Mouse (Mus musculus): ENCODE measurements at regions not wholly inside any gene's neighbourhood (a gene's known extent, or its start where the extent isn't known, plus 50 kb on each side); places are given as distances from the start of the nearest gene placed in this dataset.
A peak's percentile ranks its signal among the peaks of the same experiment; 100 is the strongest.

DNA sequence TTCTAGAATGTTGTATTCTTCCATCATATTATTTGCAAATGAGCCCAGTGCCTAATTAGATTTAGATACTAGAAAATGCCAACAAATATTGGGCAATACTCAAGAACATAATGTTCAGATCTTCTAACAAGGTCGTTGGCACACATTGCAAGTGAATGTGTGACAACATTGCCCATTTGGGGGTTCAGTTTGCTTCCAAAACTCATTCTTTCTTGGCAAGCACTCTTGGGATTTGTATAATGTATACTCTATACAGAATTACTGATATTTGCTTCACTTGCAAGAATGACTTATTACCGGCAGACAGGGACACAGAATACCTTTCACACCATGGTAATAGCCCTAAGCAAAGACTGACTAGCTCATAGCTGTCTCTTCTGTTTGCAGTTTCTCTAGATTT lies 194.8 kb upstream of the Tmem45b start:
- no peaks in the 10 kb centered on the region for H3K9me3 ChIP-seq (ENCODE audit: control insufficient read depth, low read depth, low read length)
- no peak for ATAC-seq (ENCODE audit: insufficient number of reproducible peaks, insufficient read depth, low FRiP score, low read depth)
- H3K36me3 ChIP-seq (ENCODE audit: control insufficient read depth, insufficient read depth, low read length): no peaks in the 10 kb centered on the region
- no peaks in the 10 kb centered on the region for H3K4me1 ChIP-seq (ENCODE audit: control insufficient read depth, insufficient read depth, low read length)
- H3K27me3 ChIP-seq (ENCODE audit: control insufficient read depth, insufficient read depth, low read length): no peaks in the 10 kb centered on the region
- whole genome bisulfite sequencing: 72% methylated on average over 2 of the region's 2 CpGs
- no peak overlapping the region for H3K9ac ChIP-seq (replicated peaks; ENCODE audit: low read depth, low read length)
- H3K4me3 ChIP-seq (ENCODE audit: low read depth, low read length): no peak overlapping the region
- H3K27ac ChIP-seq (ENCODE audit: low read length): no peak overlapping the region
- H3K4me2 ChIP-seq (replicated peaks; ENCODE audit: low read depth, low read length): no peak overlapping the region

DNA sequence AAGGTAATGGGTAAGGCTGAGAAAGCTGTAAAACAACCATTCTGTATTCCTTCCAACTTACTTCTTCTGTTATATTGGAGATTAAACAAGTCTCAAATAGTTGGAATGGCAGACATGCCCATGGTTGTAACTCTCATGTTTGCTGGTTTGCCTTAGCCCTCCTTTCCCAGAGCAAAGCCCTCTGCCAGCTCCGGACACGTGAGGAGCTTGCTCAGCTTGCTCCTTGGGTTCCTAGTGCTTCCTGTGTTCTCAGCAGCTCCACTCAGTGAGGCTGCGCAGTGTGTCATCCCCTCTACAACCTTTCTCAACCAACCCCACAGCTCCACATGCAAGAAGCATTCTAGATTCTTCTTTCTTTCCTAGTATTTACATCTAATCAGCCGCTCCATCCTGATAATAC lies 193.3 kb upstream of the Tmem45b start:
- no peak for ATAC-seq (ENCODE audit: insufficient number of reproducible peaks, insufficient read depth, low FRiP score, low read depth)
- Histone ChIP-seq H3K4me3 (ENCODE audit: low read depth, low read length) (no peak overlapping the region), H3K9ac (replicated peaks; ENCODE audit: low read depth, low read length) (no peak overlapping the region), H3K9me3 (ENCODE audit: control insufficient read depth, low read depth, low read length) (no peaks in the 10 kb centered on the region), H3K27me3 (ENCODE audit: control insufficient read depth, insufficient read depth, low read length) (no peaks in the 10 kb centered on the region), H3K4me2 (replicated peaks; ENCODE audit: low read depth, low read length) (no peak overlapping the region), H3K36me3 (ENCODE audit: control insufficient read depth, insufficient read depth, low read length) (no peaks in the 10 kb centered on the region), H3K27ac (ENCODE audit: low read length) (no peak overlapping the region), H3K4me1 (ENCODE audit: control insufficient read depth, insufficient read depth, low read length) (no peaks in the 10 kb centered on the region)
- 95% methylated on average over 4 of the region's 4 CpGs for WGBS

DNA sequence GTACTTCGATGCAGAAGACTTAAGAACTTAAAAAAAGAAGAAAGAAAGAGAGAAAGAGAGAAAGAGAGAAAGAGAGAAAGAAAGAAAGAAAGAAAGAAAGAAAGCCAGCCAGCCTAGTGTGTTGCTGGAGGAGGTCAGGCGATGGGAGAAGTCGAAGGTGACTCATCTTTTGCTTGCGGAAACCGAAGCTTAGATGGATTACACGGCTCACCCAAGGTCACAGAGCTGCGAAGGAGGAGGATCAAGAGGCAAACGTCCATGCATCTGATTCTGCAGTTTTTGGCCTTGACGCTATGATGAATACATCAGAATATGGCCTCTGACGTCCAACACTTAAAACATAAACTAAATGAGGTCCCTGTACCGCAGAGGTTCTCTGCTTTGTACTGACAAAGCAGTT lies 192.4 kb upstream of the Tmem45b start:
- Histone ChIP-seq H3K36me3 (ENCODE audit: control insufficient read depth, insufficient read depth, low read length) (no peaks in the 10 kb centered on the region), H3K4me3 (ENCODE audit: low read depth, low read length) (no peak overlapping the region), H3K9me3 (ENCODE audit: control insufficient read depth, low read depth, low read length) (no peaks in the 10 kb centered on the region), H3K27ac (ENCODE audit: low read length) (no peak overlapping the region), H3K9ac (replicated peaks; ENCODE audit: low read depth, low read length) (no peak overlapping the region), H3K27me3 (ENCODE audit: control insufficient read depth, insufficient read depth, low read length) (no peaks in the 10 kb centered on the region), H3K4me1 (ENCODE audit: control insufficient read depth, insufficient read depth, low read length) (no peaks in the 10 kb centered on the region), H3K4me2 (replicated peaks; ENCODE audit: low read depth, low read length) (no peak overlapping the region)
- WGBS: 39% methylated on average over 11 of the region's 11 CpGs
- ATAC-seq (ENCODE audit: insufficient number of reproducible peaks, insufficient read depth, low FRiP score, low read depth): no peak

DNA sequence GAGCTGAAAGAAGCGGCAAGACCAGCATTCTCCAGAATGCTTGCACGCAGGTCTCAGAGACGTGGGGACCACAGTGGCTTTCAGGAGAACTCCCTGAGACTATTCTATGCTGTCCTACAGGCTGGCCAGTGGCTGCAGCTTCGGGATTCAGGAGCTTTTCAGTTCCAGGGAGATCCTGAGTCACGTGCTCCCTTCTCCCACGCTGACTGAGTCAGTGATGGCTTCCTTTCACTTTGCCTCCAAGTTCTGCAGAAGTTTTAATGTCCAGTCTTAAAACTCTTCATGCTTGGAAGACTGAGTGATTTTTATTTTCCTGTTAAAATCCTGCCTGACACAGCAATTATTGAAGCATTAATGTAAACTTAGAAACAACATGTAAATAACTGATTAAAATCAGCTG lies 190.5 kb upstream of the Tmem45b start:
- ATAC-seq (ENCODE audit: insufficient number of reproducible peaks, insufficient read depth, low FRiP score, low read depth): no peak
- Histone ChIP-seq H3K9me3 (ENCODE audit: control insufficient read depth, low read depth, low read length) (no peaks in the 10 kb centered on the region), H3K4me3 (ENCODE audit: low read depth, low read length) (no peak overlapping the region), H3K27me3 (ENCODE audit: control insufficient read depth, insufficient read depth, low read length) (no peaks in the 10 kb centered on the region), H3K27ac (ENCODE audit: low read length) (no peak overlapping the region), H3K36me3 (ENCODE audit: control insufficient read depth, insufficient read depth, low read length) (no peaks in the 10 kb centered on the region), H3K9ac (replicated peaks; ENCODE audit: low read depth, low read length) (no peak overlapping the region), H3K4me1 (ENCODE audit: control insufficient read depth, insufficient read depth, low read length) (no peaks in the 10 kb centered on the region), H3K4me2 (replicated peaks; ENCODE audit: low read depth, low read length) (no peak overlapping the region)
- WGBS: 73% methylated on average over 6 of the region's 6 CpGs

DNA sequence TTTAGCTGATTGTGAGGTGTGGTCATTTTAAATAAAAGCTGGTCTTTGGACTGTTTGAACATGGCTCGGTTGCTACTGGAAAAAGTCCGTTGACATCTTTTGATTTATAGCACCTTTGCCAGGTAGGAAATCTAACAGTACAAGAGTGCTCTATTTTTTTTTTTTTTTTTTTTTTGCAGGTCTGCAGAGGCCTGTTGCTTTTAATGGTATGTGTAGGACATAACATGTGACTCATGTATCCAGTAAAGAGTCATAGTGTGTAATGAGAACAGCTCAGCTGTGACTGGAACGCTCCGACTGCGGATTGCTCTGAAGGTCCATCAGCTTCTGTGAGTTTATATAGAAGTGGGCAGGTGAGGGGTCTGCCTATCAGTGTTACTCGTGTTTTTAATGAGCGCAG lies 190.0 kb upstream of the Tmem45b start:
- 66% methylated on average over 7 of the region's 7 CpGs for WGBS
- Histone ChIP-seq H3K27ac (ENCODE audit: low read length) (no peak overlapping the region), H3K9me3 (ENCODE audit: control insufficient read depth, low read depth, low read length) (no peaks in the 10 kb centered on the region), H3K27me3 (ENCODE audit: control insufficient read depth, insufficient read depth, low read length) (no peaks in the 10 kb centered on the region), H3K9ac (replicated peaks; ENCODE audit: low read depth, low read length) (no peak overlapping the region), H3K4me3 (ENCODE audit: low read depth, low read length) (no peak overlapping the region), H3K36me3 (ENCODE audit: control insufficient read depth, insufficient read depth, low read length) (no peaks in the 10 kb centered on the region), H3K4me2 (replicated peaks; ENCODE audit: low read depth, low read length) (no peak overlapping the region), H3K4me1 (ENCODE audit: control insufficient read depth, insufficient read depth, low read length) (no peaks in the 10 kb centered on the region)
- ATAC-seq (ENCODE audit: insufficient number of reproducible peaks, insufficient read depth, low FRiP score, low read depth): no peak

DNA sequence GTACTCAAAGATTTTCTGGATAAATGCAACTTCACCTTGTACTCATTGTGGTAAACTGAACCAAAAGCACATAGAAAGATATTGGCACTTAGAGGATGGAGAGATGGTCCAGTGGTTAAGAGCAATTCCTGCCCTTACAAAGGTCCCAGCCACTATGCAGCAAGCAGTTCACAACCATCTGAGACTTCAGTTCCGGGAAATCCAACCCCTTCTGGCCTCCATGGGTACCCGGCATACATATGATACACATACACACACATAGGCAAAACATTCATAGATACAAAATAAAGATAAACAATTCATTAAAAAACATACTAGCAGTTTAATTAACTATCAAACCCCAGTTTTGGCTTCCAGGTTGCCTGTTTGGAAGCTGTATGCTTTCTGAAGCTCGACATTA lies 189.5 kb upstream of the Tmem45b start:
- WGBS: 74% methylated on average over 3 of the region's 3 CpGs
- H3K4me2 ChIP-seq (replicated peaks; ENCODE audit: low read depth, low read length): no peak overlapping the region
- H3K9me3 ChIP-seq (ENCODE audit: control insufficient read depth, low read depth, low read length): no peaks in the 10 kb centered on the region
- H3K4me1 ChIP-seq (ENCODE audit: control insufficient read depth, insufficient read depth, low read length): no peaks in the 10 kb centered on the region
- no peaks in the 10 kb centered on the region for H3K27me3 ChIP-seq (ENCODE audit: control insufficient read depth, insufficient read depth, low read length)
- no peaks in the 10 kb centered on the region for H3K36me3 ChIP-seq (ENCODE audit: control insufficient read depth, insufficient read depth, low read length)
- ATAC-seq (ENCODE audit: insufficient number of reproducible peaks, insufficient read depth, low FRiP score, low read depth): no peak
- no peak overlapping the region for H3K9ac ChIP-seq (replicated peaks; ENCODE audit: low read depth, low read length)
- H3K27ac ChIP-seq (ENCODE audit: low read length): no peak overlapping the region
- H3K4me3 ChIP-seq (ENCODE audit: low read depth, low read length): no peak overlapping the region

DNA sequence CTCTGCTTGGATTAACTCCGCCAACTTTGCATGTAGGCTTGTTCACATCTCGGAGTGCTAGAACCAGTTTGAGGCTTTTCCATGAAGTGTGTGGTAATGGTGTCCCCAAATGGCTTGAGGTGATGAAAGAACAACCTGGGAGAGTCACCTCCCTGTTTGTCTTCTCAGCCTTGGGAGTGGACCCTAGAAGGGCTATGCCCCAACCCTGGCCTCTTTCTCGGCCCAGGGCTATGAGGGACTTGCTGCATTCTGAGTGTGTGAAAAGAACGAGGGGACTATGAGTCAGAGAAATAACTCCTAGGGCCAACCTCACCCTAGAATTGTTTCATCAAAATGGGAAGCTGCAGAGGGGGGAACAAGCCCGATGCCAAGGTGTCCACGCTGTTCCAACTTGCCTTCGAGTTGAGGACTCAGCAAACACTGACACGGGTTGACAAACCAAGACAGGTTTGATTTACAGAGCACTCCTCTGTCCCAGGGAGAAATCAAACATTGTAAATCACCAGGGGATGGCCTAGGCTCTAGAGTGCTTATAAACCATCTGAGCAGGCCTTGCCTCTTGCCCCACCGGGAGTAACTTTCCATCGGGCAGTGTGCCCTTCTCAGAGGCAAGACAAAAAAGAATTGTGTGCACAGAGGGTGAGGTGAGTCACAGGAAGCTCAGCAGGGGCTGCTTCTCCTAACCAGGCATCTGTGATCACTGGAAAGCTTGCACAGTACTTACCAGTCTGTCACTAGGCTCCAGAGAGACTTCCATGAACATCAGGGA lies 186.3 kb upstream of the Tmem45b start:
- ATAC-seq (ENCODE audit: insufficient number of reproducible peaks, insufficient read depth, low FRiP score, low read depth): 0 out of 2 replicates have a peak, but pooled peaks have one; percentile 49
- Histone ChIP-seq H3K27me3 (ENCODE audit: control insufficient read depth, insufficient read depth, low read length) (no peaks in the 10 kb centered on the region), H3K9ac (replicated peaks; ENCODE audit: low read depth, low read length) (no peak overlapping the region), H3K9me3 (ENCODE audit: control insufficient read depth, low read depth, low read length) (no peaks in the 10 kb centered on the region), H3K4me1 (ENCODE audit: control insufficient read depth, insufficient read depth, low read length) (no peaks in the 10 kb centered on the region), H3K4me2 (replicated peaks; ENCODE audit: low read depth, low read length) (no peak overlapping the region), H3K4me3 (ENCODE audit: low read depth, low read length) (no peak overlapping the region), H3K27ac (ENCODE audit: low read length) (no peak overlapping the region), H3K36me3 (ENCODE audit: control insufficient read depth, insufficient read depth, low read length) (no peaks in the 10 kb centered on the region)
- 64% methylated on average over 10 of the region's 10 CpGs for WGBS

DNA sequence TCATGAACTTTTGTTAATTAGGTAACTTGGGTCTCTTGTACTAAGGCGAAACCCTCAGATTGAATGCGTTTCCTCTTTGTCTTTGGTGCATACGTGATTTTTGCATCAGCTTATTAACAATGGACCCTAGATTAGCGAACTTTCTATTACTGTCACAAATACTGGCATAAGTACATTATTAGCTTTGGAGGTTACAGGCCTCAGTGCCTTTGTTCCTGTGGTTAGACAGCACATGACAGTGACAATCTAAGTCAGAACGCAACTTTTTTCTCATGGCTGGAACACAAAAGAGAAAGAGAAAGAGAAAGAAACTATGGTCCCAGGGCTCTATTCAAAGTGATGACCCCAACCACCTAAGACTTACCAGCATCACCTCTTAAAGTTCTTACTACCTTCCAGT lies 184.8 kb upstream of the Tmem45b start:
- WGBS: 89% methylated on average over 5 of the region's 5 CpGs
- Histone ChIP-seq H3K9ac (replicated peaks; ENCODE audit: low read depth, low read length) (no peak overlapping the region), H3K27ac (ENCODE audit: low read length) (no peak overlapping the region), H3K4me2 (replicated peaks; ENCODE audit: low read depth, low read length) (no peak overlapping the region), H3K4me1 (ENCODE audit: control insufficient read depth, insufficient read depth, low read length) (no peaks in the 10 kb centered on the region), H3K27me3 (ENCODE audit: control insufficient read depth, insufficient read depth, low read length) (no peaks in the 10 kb centered on the region), H3K36me3 (ENCODE audit: control insufficient read depth, insufficient read depth, low read length) (no peaks in the 10 kb centered on the region), H3K9me3 (ENCODE audit: control insufficient read depth, low read depth, low read length) (no peaks in the 10 kb centered on the region), H3K4me3 (ENCODE audit: low read depth, low read length) (no peak overlapping the region)
- no peak for ATAC-seq (ENCODE audit: insufficient number of reproducible peaks, insufficient read depth, low FRiP score, low read depth)

DNA sequence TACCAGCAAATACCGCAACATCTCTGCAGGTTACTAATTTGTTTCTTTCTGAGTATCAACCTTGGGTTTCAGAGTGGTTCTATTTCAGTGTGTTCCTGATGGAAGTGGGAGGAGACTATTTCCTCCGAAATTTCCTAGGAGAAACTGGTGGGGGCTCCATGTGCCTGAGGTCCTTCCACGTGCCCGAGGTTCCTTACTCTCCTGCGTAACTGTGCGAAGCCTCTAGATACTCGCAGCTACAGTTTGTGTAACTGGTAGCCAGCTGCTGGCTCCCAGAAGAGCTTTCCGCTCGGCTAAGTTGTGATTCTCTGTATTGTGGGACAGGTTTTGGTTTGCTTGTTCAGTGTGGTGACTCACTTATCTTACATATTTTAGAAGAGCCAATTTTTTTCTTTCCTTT lies 184.3 kb upstream of the Tmem45b start:
- Histone ChIP-seq H3K4me1 (ENCODE audit: control insufficient read depth, insufficient read depth, low read length) (no peaks in the 10 kb centered on the region), H3K27me3 (ENCODE audit: control insufficient read depth, insufficient read depth, low read length) (no peaks in the 10 kb centered on the region), H3K4me2 (replicated peaks; ENCODE audit: low read depth, low read length) (no peak overlapping the region), H3K27ac (ENCODE audit: low read length) (no peak overlapping the region), H3K9me3 (ENCODE audit: control insufficient read depth, low read depth, low read length) (no peaks in the 10 kb centered on the region), H3K9ac (replicated peaks; ENCODE audit: low read depth, low read length) (no peak overlapping the region), H3K36me3 (ENCODE audit: control insufficient read depth, insufficient read depth, low read length) (no peaks in the 10 kb centered on the region), H3K4me3 (ENCODE audit: low read depth, low read length) (no peak overlapping the region)
- no peak for ATAC-seq (ENCODE audit: insufficient number of reproducible peaks, insufficient read depth, low FRiP score, low read depth)
- WGBS: 80% methylated on average over 9 of the region's 9 CpGs

Measured in stomach, embryonic 14.5 days (tissue).